Mouse (Mus musculus): ENCODE results near the gene Lhx8.

Lhx8 gene

DNA sequence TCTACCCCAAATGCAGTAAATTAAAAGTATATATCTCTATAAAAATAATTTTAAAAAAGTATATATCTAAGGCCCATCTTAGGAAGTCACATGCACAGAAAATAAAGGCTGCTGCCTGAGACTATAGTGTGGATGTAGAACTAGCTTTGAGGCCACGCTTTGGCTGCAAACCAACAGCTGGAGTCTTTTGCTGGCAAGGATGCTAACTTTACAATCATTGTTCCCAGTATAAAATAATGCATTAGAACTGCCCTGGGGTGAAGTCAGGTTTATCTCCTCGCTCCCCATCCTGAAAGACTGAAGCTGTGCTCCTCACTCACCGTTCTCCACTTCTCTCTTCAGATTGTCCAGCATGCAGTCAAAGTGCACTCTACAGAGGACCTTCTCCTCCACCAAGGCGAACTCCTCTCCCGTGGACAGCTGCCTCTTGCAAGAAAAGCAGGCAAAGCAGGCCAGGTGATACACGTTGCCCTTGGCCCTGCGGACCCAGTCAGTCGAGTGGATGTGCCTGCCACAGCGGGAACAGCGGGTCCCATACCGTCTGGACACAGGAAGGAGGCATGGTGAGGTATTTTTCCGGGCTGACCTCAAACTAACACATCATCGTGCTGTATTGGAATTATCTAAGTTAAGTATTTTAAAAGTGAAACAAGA lies 8.4 kb downstream of the Lhx8 start:
- in situ Hi-C loops (cut with MseI, MboI) = no loop called here

DNA sequence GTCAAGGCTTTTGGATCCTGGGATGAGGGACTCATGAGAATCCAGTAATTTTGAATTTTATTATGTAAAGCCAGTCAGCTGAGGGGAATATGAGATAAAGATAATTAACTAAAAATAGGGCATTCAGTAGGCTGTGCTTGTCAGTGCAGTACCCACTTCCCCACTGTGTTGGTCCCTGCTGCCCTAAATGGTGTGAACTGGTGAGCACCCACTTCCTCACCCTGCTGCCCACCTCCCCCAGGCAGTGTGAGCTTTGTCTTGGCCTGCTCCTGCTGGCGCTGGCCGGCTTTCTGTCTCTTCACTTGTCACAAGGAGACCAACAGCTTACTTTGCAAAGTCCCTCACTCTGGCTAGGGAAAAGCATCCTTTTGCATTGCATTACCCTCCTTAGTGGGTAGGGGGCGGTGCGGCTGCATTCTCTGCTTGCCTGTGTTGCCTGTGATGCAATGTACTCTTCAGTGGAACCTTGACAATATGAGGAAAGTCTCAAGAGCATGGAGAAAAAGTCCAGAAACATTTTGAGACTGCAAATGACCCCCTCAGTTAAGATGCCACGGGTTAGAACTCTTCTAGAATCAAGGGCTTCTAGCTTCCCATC lies 12.7 kb downstream of the Lhx8 start:
- in situ Hi-C loops (cut with MseI, MboI) = no loop called here

DNA sequence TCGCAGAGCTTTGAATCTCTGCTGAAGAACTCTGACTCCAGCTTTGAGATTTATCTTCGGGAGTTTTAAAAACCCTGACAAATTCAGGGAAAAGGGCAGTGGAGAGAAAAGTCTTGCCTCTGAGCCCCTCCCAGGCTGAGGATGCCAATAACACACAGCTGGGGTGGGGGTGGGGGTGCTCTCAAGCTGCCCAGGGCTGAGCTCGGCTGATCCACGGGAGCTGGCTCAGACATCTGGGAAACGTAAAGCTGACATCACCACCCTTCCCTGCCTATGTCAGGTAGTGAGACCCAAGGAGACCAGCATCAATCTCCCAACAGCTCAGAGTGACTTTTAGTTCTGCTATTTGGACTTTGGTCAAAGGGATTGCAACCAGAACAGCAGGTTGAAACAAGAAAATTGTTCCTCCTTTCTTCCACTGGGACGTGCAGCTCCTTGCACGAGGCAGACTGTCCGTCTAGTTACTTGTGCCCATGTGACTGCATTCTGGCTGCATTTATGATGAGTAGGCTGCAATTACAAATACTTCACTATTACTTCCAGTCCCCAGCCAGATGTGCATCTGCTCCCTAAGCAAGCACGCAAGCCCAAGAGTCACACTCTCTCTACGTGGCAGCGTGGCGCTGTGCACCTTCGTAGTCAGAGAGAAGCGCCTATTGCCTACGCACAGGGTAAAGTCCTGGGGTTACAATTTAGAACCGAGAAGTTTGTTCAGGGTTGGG lies 25.1 kb downstream of the Lhx8 start:
- in situ Hi-C loops (cut with MseI, MboI) = no loop called here

DNA sequence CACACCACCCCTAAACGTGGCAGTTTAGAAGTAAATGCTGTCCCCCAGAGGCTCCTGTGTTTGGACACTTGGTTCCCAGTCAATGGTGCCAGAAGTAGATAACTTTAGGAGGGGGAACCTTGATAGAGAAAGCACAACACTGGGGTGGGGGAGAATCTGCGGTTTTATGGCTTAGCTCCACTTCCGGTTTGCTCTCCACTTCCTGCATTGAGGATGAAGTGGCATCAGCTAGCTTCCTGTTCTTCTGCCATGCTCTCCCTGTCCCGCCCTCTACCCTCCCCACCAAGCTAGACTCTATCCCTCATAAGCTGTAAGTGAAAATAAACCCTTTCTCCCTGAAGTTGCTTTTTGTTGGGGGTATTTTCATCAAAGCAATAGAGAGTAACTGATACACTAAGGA lies 29.4 kb downstream of the Lhx8 start:
- in situ Hi-C loops (cut with MseI, MboI) = no loop called here

DNA sequence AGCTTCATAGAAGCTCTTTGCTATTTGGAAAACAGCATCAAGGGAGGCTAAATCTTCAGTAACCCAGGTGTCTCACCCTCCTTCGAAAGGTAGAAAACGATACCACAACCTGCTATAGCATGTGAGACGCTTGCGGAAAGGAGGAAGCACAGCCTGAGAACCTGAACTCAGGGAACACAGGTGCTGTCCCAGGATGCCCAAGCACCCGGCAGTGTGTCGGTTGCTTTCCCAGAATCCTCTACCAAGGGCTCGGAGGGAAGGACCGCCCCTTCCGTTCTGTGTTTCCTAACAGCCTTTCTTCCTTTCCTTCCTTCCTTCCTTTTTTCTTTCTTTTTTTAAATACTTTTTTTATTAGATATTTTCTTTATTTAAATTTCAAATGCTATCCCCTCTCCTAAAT lies 30.5 kb downstream of the Lhx8 start:
- in situ Hi-C loops (cut with MseI, MboI) = no loop called here

DNA sequence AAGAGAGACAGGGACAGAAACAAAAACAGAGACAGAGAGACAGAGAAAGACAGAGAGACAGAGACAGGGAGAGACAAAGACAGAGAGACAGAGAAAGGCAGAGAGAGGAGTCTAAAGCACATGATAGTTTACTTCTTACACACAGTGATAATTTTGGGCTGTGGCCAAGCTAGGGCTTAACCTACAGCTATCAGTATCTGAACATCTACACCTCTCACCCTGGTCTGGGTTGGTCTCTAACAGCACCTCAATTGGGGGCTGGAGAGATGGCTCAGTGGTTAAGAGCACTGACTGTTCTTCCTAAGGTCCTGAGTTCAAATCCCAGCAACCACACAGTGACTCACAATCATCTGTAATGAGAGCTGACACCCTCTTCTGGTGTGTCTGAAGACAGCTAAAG lies 32.0 kb downstream of the Lhx8 start:
- in situ Hi-C loops (cut with MseI, MboI) = no loop called here

DNA sequence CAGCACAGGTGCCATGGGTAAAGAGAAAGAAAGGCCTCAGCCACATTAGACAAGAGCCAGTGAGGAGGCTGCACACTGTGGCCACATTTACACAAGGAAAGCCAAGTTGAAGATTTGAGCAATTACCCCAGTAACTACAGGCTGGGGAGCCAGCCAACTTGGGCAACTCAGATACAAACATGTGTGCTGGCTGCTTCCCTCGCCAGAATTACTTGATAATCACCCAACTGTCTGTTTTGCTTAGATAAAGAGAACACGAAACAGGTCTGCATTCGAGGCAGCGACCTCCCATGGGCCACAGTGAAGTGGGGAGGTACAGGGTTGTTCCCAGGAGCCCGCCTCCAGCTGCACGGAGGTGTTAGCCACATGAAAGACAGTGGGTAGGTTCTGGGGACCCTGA lies 33.0 kb downstream of the Lhx8 start:
- in situ Hi-C loops (cut with MseI, MboI) = no loop called here

DNA sequence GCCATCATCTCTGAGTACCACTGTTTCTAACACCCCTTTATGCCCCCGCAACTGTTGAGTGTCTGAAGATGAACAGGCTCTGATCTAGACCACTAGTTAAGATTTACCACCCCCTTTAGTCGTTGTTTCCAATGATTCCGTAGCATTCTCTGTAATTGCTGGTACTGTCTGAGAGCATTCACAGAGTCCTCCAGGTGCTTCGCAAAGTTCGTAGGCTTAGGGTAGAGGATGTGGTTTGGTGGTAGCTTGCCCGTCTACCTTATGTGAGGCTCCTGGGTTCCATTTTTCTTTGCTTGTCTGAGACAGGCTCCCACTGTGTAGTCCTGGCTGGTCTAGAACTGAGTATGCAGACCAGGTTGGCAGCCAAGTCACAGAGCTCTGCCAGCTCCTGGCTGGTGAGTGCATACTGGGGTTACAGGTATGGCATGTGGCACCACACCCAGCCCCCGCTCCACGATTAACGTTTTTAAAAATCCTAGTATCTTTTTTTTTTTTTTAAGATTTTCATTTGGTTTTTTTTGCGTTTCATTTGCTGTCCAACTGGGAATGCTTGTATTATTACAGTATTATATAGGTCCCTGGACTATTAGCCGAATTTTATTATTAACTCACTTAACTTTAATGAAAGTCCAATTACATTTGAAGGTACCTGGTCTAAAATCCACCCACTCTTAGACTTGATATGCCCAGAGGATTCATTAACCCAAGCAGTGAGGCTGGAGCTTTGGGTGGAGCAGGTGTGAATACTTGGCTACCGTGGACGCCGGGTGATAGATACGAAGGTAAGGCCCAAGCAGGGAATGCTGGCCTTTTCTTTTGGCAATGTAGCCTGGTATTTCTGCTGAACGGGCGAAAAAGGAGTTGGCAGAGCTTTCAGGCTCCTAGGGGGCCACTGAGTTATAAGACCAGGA lies 35.3 kb downstream of the Lhx8 start:
- in situ Hi-C loops (cut with MseI, MboI) = no loop called here

DNA sequence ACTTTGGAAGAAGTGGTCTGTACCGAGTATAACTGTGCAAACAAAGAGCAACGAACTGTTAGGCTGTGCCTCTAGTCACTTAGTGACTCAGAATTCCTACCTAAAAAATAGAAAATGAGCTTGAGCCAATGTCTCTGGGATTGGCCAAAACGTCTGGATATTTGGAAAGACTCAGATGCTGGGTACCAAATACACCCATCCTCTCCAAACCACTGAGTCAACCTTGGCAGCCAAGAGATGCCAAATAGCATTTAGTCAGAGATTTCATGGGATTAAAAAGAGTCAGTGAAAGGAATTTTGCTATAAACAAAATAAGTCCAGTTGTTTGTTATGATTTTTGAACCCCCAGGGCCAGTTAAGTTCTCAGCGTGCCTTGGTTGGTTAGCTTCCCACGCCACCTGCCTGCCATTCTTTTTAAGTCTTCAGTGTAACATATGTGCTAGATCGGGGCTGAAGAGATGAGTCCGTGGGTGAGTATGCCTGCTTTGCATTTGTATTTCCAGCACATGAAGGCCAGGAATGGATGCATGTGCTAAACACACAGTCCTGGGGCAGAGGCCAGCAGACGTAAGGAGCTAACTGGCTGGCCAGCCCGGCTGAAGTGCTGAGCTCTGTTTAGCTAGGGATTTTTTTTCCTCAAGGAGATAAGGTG lies 36.5 kb downstream of the Lhx8 start:
- in situ Hi-C loops (cut with MseI, MboI) = no loop called here

DNA sequence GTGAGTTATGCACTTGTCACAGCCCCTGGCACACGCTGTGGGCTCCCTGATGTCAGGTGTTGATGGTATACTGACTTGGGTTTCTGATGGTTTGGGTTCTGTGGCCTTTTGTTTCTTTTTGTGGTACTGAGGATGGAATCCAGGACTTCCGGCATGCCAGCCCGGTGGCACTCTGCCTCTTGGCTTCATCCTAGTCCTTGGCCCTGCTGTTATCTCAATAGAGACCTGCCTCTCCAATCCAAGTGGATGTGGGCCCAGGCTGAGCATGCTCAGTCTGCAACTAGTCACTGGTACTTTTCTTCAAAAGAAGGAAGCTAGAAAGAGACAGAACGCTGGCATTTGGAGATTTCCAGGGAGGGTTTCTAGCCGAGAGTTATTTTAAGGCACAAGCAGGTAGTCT lies 38.3 kb downstream of the Lhx8 start:
- in situ Hi-C loops (cut with MseI, MboI) = no loop called here

DNA sequence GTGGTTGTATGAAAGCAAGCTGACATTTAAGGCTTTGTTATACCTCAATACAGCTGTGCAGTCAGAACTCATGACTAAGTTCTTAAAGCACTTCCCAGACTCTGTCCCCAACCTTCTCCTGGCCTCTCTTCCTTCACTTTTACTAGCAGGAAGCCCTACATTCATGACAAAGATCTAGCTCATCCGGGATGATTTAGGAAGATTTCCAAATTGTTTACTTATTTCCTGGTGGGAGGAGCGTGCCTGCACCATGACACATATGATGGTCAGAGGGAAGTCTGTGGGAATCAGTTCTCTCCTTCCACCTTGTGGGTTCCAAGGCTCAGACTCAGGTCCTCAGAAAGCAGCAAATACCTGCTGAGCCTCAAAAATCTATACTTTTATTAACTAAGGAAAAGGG lies 40.1 kb downstream of the Lhx8 start:
- in situ Hi-C loops (cut with MseI, MboI) = no loop called here

DNA sequence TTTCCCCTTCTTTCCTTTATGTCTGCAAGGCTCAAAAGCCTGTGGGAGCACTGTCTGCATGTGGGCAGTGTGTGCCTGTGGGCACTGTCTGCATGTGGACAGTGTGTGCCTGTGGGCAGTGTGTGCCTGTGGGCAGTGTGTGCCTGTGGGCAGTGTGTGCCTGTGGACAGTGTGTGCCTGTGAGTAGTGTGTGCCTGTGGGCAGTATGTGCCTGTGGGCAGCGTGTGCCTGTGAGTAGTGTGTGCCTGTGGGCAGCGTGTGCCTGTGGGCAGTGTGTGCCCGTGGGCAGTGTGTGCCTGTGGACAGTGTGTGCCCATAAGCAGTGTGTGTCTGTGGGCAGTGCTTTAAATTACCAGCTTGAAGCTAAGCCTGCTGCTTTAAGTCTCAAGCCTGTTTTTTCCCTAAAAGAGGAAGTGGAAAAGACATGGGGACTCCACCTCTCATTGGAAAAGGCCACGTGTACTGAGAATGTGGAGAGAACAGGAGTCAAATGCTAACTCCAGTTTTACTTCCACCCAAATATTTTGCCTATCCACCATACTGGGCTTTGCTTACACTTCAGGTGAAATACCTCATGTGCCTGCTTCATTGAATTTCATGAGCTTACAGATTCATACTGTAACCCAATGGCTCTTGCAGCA lies 41.9 kb downstream of the Lhx8 start:
- in situ Hi-C loops (cut with MseI, MboI) = no loop called here

DNA sequence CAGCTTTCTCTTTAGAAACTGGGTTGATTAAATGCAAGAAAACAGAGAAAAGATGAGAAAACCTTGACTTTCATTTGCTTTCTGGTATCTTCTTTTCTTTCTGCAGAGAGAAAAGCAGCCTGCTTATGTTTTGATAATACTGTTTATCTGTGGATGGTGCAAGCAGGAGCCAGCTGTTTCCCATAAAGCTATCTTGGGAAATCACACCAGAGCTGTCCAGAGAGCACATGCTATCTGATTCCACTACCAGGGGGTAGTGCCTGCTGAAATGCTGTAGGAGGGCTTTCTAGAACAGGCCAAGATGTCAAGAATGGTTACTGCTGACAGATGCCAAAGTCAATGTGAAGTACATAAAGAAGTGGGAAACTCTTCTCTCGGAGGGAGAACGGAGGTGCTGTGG lies 43.2 kb downstream of the Lhx8 start:
- in situ Hi-C loops (cut with MseI, MboI) = no loop called here

DNA sequence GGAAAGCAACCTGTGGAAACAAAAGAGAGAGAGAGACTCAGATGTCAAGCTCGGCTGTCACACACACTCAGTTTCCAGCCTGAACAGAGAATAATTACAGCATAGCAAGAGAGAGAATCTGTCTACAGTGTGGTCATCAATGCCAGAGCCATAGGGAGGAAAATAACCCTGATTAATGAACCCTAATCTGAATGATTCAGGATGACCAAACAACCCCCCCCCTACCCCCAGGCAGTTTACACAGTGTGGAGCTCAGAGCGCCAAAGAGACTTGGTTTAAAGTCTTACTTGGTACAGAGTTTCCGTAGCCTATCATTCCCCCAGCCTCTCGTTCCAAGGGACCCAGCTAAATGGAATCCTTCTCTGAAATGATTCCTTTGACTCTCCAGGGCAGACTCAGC lies 45.1 kb downstream of the Lhx8 start:
- in situ Hi-C loops (cut with MseI, MboI) = no loop called here

DNA sequence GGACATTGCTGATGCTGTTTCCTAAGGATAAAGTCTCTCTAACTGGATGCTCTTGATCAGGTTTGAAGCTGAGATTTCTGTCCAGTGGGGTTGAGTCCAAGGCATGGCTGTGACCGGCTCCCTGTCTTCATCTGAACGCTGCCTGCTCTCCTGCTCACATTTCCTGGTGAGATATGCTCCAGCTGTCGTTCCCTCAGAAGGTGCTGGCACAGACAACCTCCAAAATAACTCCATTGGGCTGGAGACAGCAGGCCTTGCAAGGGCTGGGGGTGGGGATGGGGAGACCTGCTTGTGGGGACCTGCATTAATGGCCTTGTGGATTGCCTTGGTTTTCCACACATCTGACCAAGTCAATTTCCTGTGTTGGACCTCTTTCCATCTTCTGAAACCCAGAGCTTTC lies 46.2 kb downstream of the Lhx8 start:
- in situ Hi-C loops (cut with MseI, MboI) = no loop called here

DNA sequence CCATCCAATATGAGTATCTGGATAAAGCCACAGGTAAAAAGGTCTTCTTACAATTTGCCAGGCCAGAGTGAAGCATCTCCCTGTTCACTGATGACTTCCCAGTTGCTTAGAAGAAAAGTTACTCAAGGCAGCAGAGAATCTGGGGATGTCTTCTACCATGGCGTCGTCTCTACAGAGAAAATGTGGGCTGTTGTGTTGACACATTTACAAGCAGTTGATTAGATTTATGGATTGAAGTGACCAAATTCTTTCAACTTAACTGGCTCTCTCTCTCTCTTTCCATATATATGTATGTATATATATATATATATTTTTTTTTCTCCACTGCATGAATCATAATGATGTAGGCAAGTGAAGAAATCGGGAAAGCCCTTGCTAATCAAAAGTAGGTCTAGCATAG lies 55.8 kb downstream of the Lhx8 start:
- in situ Hi-C loops (cut with MseI, MboI) = loop anchor here in 1 of 2 experiments (5.0 kb wide), 1 partner anchor 298 kb away; no protein-coding TSS in a partner anchor

DNA sequence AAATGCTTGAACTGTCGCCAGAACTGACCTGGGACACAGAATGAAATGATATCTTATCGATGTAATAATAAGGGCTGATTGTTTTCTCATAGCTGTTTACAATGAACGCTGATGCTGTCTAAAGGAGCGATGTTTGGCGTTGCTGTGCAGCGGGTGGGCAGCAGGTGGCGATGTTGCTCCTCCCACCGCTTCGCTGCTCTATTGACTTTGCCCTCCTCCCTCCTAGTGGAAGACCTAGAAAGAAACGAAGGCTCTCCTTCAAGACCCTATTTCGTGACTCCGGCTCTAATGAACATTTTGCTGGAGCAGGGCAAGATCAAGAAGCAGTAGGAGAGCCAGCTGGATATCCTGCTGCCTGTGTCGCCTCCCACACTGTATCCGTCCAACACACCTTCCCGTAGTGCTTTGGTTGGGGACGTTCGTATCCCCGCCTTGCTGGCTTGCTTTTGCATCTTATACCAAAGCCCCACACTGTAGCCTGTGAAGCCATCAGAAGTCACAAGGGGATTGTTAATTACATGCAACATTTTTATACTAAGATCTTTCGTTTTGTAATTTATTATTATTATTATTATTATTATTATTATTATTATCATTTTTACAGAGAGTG lies 60.6 kb downstream of the Lhx8 start:
- in situ Hi-C loops (cut with MseI, MboI) = loop anchor here (5.0 kb wide), 1 partner anchor 302 kb away; no protein-coding TSS in a partner anchor

DNA sequence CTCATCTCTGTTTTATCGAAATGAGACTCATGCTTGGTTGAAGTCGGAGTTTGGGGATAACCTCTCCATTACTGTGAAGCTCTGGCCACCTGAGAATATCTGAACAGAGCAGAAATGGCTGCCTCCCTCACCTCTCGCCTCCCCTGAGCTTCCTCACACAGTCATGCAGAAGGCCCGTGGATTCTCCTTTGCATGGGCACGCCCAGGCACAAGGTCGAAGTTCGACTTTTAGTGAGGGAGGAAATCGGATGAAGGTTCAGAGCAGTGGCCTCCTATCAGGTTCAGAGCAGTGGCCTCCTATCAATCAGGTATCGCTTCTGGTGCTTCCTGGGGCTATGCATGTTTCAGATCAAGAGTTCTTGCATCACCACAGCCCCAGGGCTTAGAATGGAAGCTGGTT lies 62.1 kb downstream of the Lhx8 start:
- in situ Hi-C loops (cut with MseI, MboI) = loop anchor here in 1 of 2 experiments (5.0 kb wide), 1 partner anchor 304 kb away; no protein-coding TSS in a partner anchor

DNA sequence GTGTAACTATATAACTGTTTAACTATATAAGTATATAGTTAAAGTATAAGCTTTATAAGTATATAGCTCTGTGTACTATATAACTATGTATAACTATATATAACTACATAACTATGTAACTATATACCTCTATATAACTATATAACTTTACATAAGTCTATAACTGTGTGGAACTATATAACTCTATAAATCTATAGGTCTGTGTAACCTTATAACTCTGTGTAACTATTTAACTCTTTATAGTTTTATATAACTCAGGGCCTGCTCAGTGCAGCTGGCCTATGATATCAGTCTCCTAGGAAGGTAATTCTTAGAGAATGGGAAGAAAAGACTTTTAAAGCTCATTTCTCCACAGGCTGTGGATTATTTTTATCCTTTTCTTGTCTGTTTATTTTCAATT lies 73.1 kb downstream of the Lhx8 start:
- in situ Hi-C loops (cut with MseI, MboI) = no loop called here
